Mouse (Mus musculus): ENCODE data around the gene Cdc42ep4. TPM values are rescaled to one million over a fixed set of nuclear protein-coding genes. Genes with fewer than 3 reads are reported as not detected.
A peak's percentile ranks its signal among the peaks of the same experiment; 100 is the strongest.

Cdc42ep4 gene
- polyA plus RNA-seq, 2 experiments: 47.3 to 49.6 TPM

DNA sequence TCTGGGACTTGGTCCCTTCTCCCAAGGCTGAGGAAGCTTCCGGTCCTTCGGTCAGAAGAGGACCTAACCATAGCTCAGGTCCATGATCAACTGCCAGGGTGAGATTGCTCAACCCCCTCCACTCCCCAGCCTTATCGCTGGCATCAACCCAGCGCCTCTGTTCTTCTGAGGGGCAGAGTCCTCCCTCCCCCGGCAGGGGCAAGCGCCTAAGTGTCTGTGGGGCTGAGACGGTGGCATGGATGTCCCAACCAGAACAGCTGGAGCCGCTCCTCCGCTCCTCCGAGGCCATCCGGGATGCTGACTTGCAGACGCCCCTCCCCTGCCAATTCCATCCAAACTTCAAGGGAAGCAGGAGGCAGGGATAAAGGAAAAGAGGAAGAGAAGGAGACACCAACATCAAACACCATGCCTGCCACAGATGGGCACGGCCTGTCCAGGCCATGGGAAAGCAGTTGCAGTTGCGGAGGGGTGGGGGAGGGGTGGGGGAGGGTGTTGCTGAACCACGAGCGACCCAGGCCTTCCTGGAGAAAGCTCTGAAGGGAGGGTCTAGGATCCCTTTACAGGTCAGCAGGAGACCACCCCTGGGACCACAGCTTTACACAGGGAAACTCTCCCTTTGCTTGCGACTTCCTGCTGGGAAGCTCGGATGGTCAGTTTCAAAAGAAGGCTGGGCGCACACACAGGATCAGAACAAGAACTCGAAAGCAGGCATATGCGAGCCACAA lies 2.7 kb downstream of the Cdc42ep4 start:
- TF ChIP-seq POLR2A (IDR thresholded peaks at IDR 0.05; ENCODE audit: borderline replicate concordance, extremely low read depth, insufficient read depth, insufficient read length): no peak
- Histone ChIP-seq H3K4me2 (replicated peaks; ENCODE audit: low read depth, low read length, severe bottlenecking) (peak overlapping the region; percentile 75), H3K4me3 (replicated peaks; ENCODE audit: low read length) (peak overlapping the region; percentile 90), H3K9ac (ENCODE audit: low read depth, low read length, severe bottlenecking) (peak overlapping the region; percentile 88), H3K27me3 (ENCODE audit: control insufficient read depth, insufficient read depth, low read length) (no peaks in the 10 kb centered on the region), H3K36me3 (ENCODE audit: control insufficient read depth, insufficient read depth, low read length) (peaks cover 29% of the 10 kb centered on the region), H3K4me1 (ENCODE audit: control insufficient read depth, insufficient read depth, low read length) (peaks cover 30% of the 10 kb centered on the region), H3K9me3 (ENCODE audit: control insufficient read depth, low read length) (no peaks in the 10 kb centered on the region), H3K27ac (replicated peaks; ENCODE audit: low read depth, low read length) (peak overlapping the region; percentile 97)
- DNase-seq (ENCODE audit: low spot score) (no peak), ATAC-seq (ENCODE audit: low FRiP score, low read depth) (no peak)
- 9% methylated on average over 20 of the region's 21 CpGs for WGBS

DNA sequence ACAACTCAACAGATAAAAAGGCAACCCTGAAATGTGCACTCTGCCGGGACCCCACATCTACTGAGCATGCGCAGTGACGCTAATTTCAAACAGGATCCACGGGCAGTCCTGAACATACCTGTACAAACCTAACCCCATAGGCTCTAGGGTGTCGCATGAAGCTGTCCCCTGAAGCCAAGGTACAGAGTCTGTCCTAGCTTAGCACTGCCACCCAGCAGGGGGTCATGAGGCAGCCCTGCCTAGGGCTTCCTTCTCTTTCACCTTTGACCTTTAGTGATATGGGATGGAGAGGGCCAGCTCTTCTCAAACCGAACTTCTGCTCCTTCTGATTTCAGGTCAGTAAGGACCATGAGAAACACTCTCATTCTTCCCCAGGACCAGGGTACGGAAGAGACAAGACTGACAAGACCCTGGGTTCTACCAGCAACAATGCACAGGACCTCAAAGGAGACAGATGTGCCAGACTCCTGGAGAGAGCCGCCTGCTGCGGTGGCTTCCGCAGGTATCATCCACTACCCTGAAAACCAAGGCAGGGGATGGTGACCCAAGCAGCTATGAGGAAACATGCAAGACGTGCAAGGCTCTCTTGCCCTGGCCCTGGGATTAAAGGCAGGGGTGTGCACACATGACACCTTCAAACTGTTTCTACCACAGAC lies 3.8 kb downstream of the Cdc42ep4 start:
- H3K27ac ChIP-seq (replicated peaks; ENCODE audit: low read depth, low read length): no peak overlapping the region
- H3K9me3 ChIP-seq (ENCODE audit: control insufficient read depth, low read length): 0 out of 2 replicates have a peak, but pooled peaks cover 3% of the 10 kb centered on the region
- H3K36me3 ChIP-seq (ENCODE audit: control insufficient read depth, insufficient read depth, low read length): peaks cover 38% of the 10 kb centered on the region
- H3K4me1 ChIP-seq (ENCODE audit: control insufficient read depth, insufficient read depth, low read length): peaks cover 30% of the 10 kb centered on the region
- peak overlapping the region; percentile 75 for H3K4me2 ChIP-seq (replicated peaks; ENCODE audit: low read depth, low read length, severe bottlenecking)
- DNase-seq (ENCODE audit: low spot score) (no peak), ATAC-seq (ENCODE audit: low FRiP score, low read depth) (no peak)
- H3K4me3 ChIP-seq (replicated peaks; ENCODE audit: low read length): peak overlapping the region; percentile 90
- H3K9ac ChIP-seq (ENCODE audit: low read depth, low read length, severe bottlenecking): peak overlapping the region; percentile 88
- no peaks in the 10 kb centered on the region for H3K27me3 ChIP-seq (ENCODE audit: control insufficient read depth, insufficient read depth, low read length)
- TF ChIP-seq POLR2A (IDR thresholded peaks at IDR 0.05; ENCODE audit: borderline replicate concordance, extremely low read depth, insufficient read depth, insufficient read length): no peak
- 63% methylated on average over 11 of the region's 11 CpGs for WGBS

DNA sequence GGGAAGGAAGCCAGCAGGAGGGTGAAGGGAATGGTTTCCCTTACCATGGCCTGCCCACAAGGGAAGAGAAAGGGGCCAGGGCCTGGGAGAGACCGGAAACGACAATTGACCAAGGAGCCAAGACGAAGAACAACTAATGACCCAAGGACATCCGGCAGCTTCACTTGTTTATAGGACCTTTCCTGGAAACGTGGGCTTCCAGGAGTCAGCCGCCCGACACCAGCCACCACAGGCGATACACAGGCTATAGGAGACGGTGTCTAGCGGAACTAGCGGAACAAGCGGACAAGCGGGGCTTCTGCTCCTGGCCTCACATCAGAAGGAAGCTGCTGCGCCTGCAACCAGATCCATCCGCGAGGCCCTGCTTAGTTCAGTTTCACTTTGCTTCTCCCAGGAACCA lies 4.6 kb downstream of the Cdc42ep4 start:
- no peak for TF ChIP-seq POLR2A (IDR thresholded peaks at IDR 0.05; ENCODE audit: borderline replicate concordance, extremely low read depth, insufficient read depth, insufficient read length)
- H3K4me3 ChIP-seq (replicated peaks; ENCODE audit: low read length): no peak overlapping the region
- H3K9ac ChIP-seq (ENCODE audit: low read depth, low read length, severe bottlenecking): peak overlapping the region; percentile 34; the same call in 1 of the 2 replicates
- no peaks in the 10 kb centered on the region for H3K27me3 ChIP-seq (ENCODE audit: control insufficient read depth, insufficient read depth, low read length)
- H3K9me3 ChIP-seq (ENCODE audit: control insufficient read depth, low read length): 0 out of 2 replicates have a peak, but pooled peaks cover 3% of the 10 kb centered on the region
- peak overlapping the region; percentile 28 for H3K4me2 ChIP-seq (replicated peaks; ENCODE audit: low read depth, low read length, severe bottlenecking)
- DNase-seq (ENCODE audit: low spot score) (peak; percentile 65), ATAC-seq (ENCODE audit: low FRiP score, low read depth) (no peak)
- no peak overlapping the region for H3K27ac ChIP-seq (replicated peaks; ENCODE audit: low read depth, low read length)
- H3K4me1 ChIP-seq (ENCODE audit: control insufficient read depth, insufficient read depth, low read length): peaks cover 26% of the 10 kb centered on the region
- 51% methylated on average over 16 of the region's 16 CpGs for WGBS
- peaks cover 46% of the 10 kb centered on the region for H3K36me3 ChIP-seq (ENCODE audit: control insufficient read depth, insufficient read depth, low read length)

DNA sequence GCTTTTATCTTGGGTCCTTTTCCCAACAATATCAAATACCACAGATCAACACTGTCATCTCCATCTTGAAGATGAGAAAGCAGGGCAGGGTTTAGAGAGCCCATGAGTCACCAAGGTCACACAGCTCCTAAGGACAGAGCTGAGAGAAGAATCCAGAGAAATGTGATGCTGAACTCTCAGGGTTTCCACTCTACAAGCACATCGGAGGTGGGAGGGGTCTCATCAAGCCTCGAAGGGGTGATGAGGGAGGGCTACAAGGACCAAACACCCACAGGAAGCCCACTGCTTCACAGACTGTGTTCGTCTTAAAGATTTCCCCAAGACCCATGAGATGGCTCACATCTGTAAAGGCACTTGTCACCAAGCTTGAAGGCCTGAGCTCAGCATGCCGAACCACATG lies 5.7 kb downstream of the Cdc42ep4 start:
- ATAC-seq (ENCODE audit: low FRiP score, low read depth) (no peak), DNase-seq (ENCODE audit: low spot score) (no peak)
- H3K27ac ChIP-seq (replicated peaks; ENCODE audit: low read depth, low read length): no peak overlapping the region
- H3K4me3 ChIP-seq (replicated peaks; ENCODE audit: low read length): no peak overlapping the region
- WGBS: 78% methylated on average over 4 of the region's 4 CpGs
- peaks cover 24% of the 10 kb centered on the region for H3K4me1 ChIP-seq (ENCODE audit: control insufficient read depth, insufficient read depth, low read length)
- no peaks in the 10 kb centered on the region for H3K27me3 ChIP-seq (ENCODE audit: control insufficient read depth, insufficient read depth, low read length)
- 0 out of 2 replicates have a peak, but pooled peaks cover 3% of the 10 kb centered on the region for H3K9me3 ChIP-seq (ENCODE audit: control insufficient read depth, low read length)
- peaks cover 51% of the 10 kb centered on the region for H3K36me3 ChIP-seq (ENCODE audit: control insufficient read depth, insufficient read depth, low read length)
- no peak overlapping the region for H3K4me2 ChIP-seq (replicated peaks; ENCODE audit: low read depth, low read length, severe bottlenecking)
- no peak overlapping the region for H3K9ac ChIP-seq (ENCODE audit: low read depth, low read length, severe bottlenecking)
- no peak for TF ChIP-seq POLR2A (IDR thresholded peaks at IDR 0.05; ENCODE audit: borderline replicate concordance, extremely low read depth, insufficient read depth, insufficient read length)

DNA sequence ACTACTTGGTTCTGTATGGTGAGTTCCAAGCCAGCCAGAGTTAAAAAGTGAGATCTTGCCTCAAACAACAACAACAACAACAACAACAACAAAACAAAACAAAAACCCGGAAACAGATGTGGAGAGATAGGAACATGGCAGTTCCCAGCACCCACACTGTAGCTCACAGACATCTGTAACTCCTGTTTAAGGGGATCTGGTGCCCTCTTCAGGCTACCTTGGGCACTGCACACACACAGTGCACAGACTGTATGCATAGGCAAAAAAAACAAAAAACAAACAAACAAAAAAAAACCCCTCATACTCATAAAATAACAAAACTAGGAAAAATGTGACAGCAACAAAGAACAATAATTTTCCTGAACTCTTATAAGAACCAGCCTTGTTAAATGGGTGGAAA lies 8.7 kb downstream of the Cdc42ep4 start:
- no peak overlapping the region for H3K9ac ChIP-seq (ENCODE audit: low read depth, low read length, severe bottlenecking)
- no peak for TF ChIP-seq POLR2A (IDR thresholded peaks at IDR 0.05; ENCODE audit: borderline replicate concordance, extremely low read depth, insufficient read depth, insufficient read length)
- DNase-seq (ENCODE audit: low spot score) (no peak), ATAC-seq (ENCODE audit: low FRiP score, low read depth) (no peak)
- no peak overlapping the region for H3K4me3 ChIP-seq (replicated peaks; ENCODE audit: low read length)
- H3K27ac ChIP-seq (replicated peaks; ENCODE audit: low read depth, low read length): no peak overlapping the region
- H3K27me3 ChIP-seq (ENCODE audit: control insufficient read depth, insufficient read depth, low read length): no peaks in the 10 kb centered on the region
- peaks cover 49% of the 10 kb centered on the region for H3K36me3 ChIP-seq (ENCODE audit: control insufficient read depth, insufficient read depth, low read length)
- peaks cover 16% of the 10 kb centered on the region for H3K4me1 ChIP-seq (ENCODE audit: control insufficient read depth, insufficient read depth, low read length)
- 0 out of 2 replicates have a peak, but pooled peaks cover 3% of the 10 kb centered on the region for H3K9me3 ChIP-seq (ENCODE audit: control insufficient read depth, low read length)
- 97% methylated on average over 1 of the region's 1 CpGs for WGBS
- no peak overlapping the region for H3K4me2 ChIP-seq (replicated peaks; ENCODE audit: low read depth, low read length, severe bottlenecking)

All from limb, embryonic 14.5 days (tissue).